Mouse (Mus musculus) hindbrain, embryonic 16.5 days (tissue): ENCODE measurements around the gene Ifna14. TPM values are rescaled to one million over a fixed set of nuclear protein-coding genes. Genes with fewer than 3 reads are reported as not detected.
"Not testable (repeated sequence)": the region's sequence is repeated elsewhere in the genome, so short reads cannot be mapped to it uniquely, and the experiment has no call there.

Experiments
- ATAC-seq: fragments of 200-750 bp; cut with Nextera tagmentation; 2 replicates; pipeline ENCODE4 v1.8.0; 2017; ENCODE audit warnings: moderate TSS enrichment, moderate library complexity
- H3K27ac ChIP-seq: fragments of 300-500 bp; sonication (generic); 2 replicates; pipeline ENCODE4 v1.5.1; 2014; ENCODE audit warnings: low read depth, mild to moderate bottlenecking, control low read depth, low read length, moderate library complexity
- H3K27me3 ChIP-seq: fragments of 300-500 bp; sonication (generic); replicated peaks from 2 replicates; pipeline ENCODE4 v1.6.1; 2014; ENCODE audit warnings: low read length; ENCODE audit not compliant: control insufficient read depth, insufficient read depth
- H3K36me3 ChIP-seq: fragments of 300-500 bp; sonication (generic); 2 replicates; pipeline ENCODE4 v1.6.1; 2014; ENCODE audit warnings: mild to moderate bottlenecking, low read length, moderate library complexity, mixed read lengths; ENCODE audit not compliant: control insufficient read depth, insufficient read depth
- H3K4me1 ChIP-seq: fragments of 300-500 bp; sonication (generic); 2 replicates; pipeline ENCODE4 v1.6.1; 2014; ENCODE audit warnings: low read depth, low read length; ENCODE audit not compliant: control insufficient read depth, insufficient read depth
- H3K4me2 ChIP-seq: fragments of 300-500 bp; sonication (generic); 2 replicates; pipeline ENCODE4 v1.6.1; 2014; ENCODE audit warnings: mild to moderate bottlenecking, low read length, control low read depth, moderate library complexity
- H3K4me3 ChIP-seq: fragments of 300-500 bp; sonication (generic); 2 replicates; pipeline ENCODE4 v1.5.1; 2014; ENCODE audit warnings: mild to moderate bottlenecking, low read length, control low read depth, moderate library complexity
- H3K9ac ChIP-seq: fragments of 300-500 bp; sonication (generic); 2 replicates; pipeline ENCODE4 v1.6.1; 2014; ENCODE audit warnings: low read depth, mild to moderate bottlenecking, control low read depth, low read length, moderate library complexity
- H3K9me3 ChIP-seq: fragments of 300-500 bp; sonication (generic); 2 replicates; pipeline ENCODE4 v1.6.1; 2014; ENCODE audit warnings: mild to moderate bottlenecking, low read length, moderate library complexity; ENCODE audit not compliant: control insufficient read depth
- WGBS: fragments of 180-500 bp; shearing (Covaris S2); extraction: QIAGEN DNeasy Blood & Tissue Kit; methylation state at CpG from one replicate; pipeline ENCODE4 v1.1.7; 2014; 5-methylcytosine and 5-hydroxymethylcytosine counted together
- polyA plus RNA-seq: library from polyadenylated mRNA; unstranded; fragments of >200 nt; fragmentation: Nextera tagmentation; extraction: Ambion mirVana; gene quantifications from 2 replicates; pipeline ENCODE4 v1.2.1, GENCODE M21; 2015

The Ifna14 gene
- not detected in 2 replicates for polyA plus RNA-seq

- whole genome bisulfite sequencing: 76% methylated on average over 1 of the region's 1 CpGs
- ATAC-seq: no peak
- H3K27ac ChIP-seq: no peak within 1 kb of the TSS
- no peaks in the 10 kb centered on the region for H3K9me3 ChIP-seq
- H3K36me3 ChIP-seq: no peaks in the 10 kb centered on the region
- no peak within 1 kb of the TSS for H3K4me3 ChIP-seq
- H3K4me2 ChIP-seq: no peak within 1 kb of the TSS
- no peaks in the 10 kb centered on the region for H3K4me1 ChIP-seq
- H3K27me3 ChIP-seq: no peaks in the 10 kb centered on the region
- H3K9ac ChIP-seq: no peak within 1 kb of the TSS
Measured at GRCm38 (mm10) chr4:88571698-88572097, at the start of gene Ifna14. Gene Ifna14, minus strand, starts transcription at chr4:88571798.

DNA sequence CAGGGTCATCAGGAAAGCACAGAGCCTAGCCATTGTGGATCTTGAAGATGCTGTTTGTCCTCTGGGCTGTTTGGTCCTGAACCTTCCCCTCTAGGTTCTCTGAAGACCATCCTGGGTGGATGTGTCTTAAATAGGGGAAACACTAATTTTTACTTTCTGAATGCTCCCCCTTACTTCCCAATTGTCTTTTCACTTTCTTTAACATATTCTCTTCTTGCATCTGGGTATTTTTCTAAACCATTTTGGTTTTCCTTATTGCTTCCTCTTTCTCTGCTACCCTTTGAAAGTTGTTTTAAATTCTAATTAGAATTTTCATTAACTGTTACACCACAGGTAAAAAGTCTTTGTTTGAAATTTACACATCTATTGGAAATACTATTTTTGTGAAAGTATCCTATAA is 31.7 kb upstream of the Ifna14 start, which contains the start of gene Ifna12:
Gene Ifna12 (minus strand): TSS at position 101 of the 400 bp plus-strand sequence.
- no peak for ATAC-seq
- Histone ChIP-seq H3K9ac (no peak within 1 kb of the TSS), H3K4me2 (no peak within 1 kb of the TSS)

DNA sequence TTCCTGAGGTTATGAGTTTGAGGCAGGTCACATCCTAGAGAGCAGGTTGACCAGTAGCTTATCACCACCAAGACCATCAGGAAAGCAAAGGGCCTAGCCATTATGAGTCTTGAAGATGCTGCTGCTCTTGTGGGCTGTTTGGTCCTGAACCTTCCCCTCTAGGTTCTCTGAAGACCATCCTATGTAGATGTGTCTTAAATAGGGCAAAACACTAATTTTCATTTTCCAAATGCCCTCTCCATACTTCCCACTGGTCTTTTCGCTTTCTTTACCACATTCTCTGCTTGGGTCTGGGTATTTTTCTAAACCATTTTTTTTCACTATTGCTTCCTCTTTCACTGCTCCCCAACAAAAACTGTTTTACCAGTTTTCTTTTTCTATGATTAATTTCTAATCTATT is 20.7 kb upstream of the Ifna14 start, which contains the start of gene Ifna9:
Gene Ifna9 (minus strand): TSS at position 101 of the 400 bp plus-strand sequence.
- WGBS: 84% methylated on average over 1 of the region's 1 CpGs
- no peak within 1 kb of the TSS for H3K9ac ChIP-seq
- H3K4me3 ChIP-seq: no peak within 1 kb of the TSS
- H3K4me1 ChIP-seq: no peaks in the 10 kb centered on the region
- no peak within 1 kb of the TSS for H3K27ac ChIP-seq
- H3K4me2 ChIP-seq: no peak within 1 kb of the TSS
- no peaks in the 10 kb centered on the region for H3K9me3 ChIP-seq
- no peaks in the 10 kb centered on the region for H3K27me3 ChIP-seq
- no peak for ATAC-seq
- H3K36me3 ChIP-seq: no peaks in the 10 kb centered on the region

More for the DNA sequence above, 31.7 kb upstream of the Ifna14 start, which contains the start of gene Ifna12:
- H3K4me1 ChIP-seq: no peaks in the 10 kb centered on the region
- H3K27me3 ChIP-seq: no peaks in the 10 kb centered on the region
- H3K4me3 ChIP-seq: no peak within 1 kb of the TSS
- H3K36me3 ChIP-seq: no peaks in the 10 kb centered on the region
- H3K9me3 ChIP-seq: no peaks in the 10 kb centered on the region; the same call in 1 of the 2 replicates
- H3K27ac ChIP-seq: no peak within 1 kb of the TSS

- no peaks in the 10 kb centered on the region for H3K36me3 ChIP-seq
- H3K9me3 ChIP-seq: no peaks in the 10 kb centered on the region
- H3K27me3 ChIP-seq: no peaks in the 10 kb centered on the region
- ATAC-seq: no peak
- no peak overlapping the region for H3K4me3 ChIP-seq
- no peak overlapping the region for H3K9ac ChIP-seq
- no peak overlapping the region for H3K4me2 ChIP-seq
- no peaks in the 10 kb centered on the region for H3K4me1 ChIP-seq
- no peak overlapping the region for H3K27ac ChIP-seq
- WGBS: 93% methylated on average over 1 of the region's 1 CpGs
Measured at GRCm38 (mm10) chr4:88561791-88562190, 9.8 kb downstream of the Ifna14 start.

- H3K4me3 ChIP-seq: not testable (repeated sequence)
Measured at GRCm38 (mm10) chr4:88558145-88558544, 13.5 kb downstream of the Ifna14 start, which contains the start of gene Ifna15. Gene Ifna15, minus strand, starts transcription at chr4:88558245.

GRCm38 (mm10) chr4:88550161-88550945 is 21.2 kb downstream of the Ifna14 start:
- H3K4me3 ChIP-seq: peak overlapping the region; percentile 18
- peak; percentile 48; the same call in 1 of the 2 replicates for ATAC-seq

More at GRCm38 (mm10) chr4:88558145-88558544, 13.5 kb downstream of the Ifna14 start, which contains the start of gene Ifna15:
- not testable (repeated sequence) for H3K9ac ChIP-seq, H3K4me1 ChIP-seq, H3K27ac ChIP-seq, H3K27me3 ChIP-seq, H3K9me3 ChIP-seq, H3K36me3 ChIP-seq, H3K4me2 ChIP-seq, ATAC-seq

GRCm38 (mm10) chr4:88547986-88548385 is 23.6 kb downstream of the Ifna14 start:
- no peaks in the 10 kb centered on the region for H3K27me3 ChIP-seq
- 69% methylated on average over 1 of the region's 1 CpGs for WGBS
- no peaks in the 10 kb centered on the region for H3K9me3 ChIP-seq
- no peak overlapping the region for H3K4me3 ChIP-seq
- no peaks in the 10 kb centered on the region for H3K36me3 ChIP-seq
- no peak overlapping the region for H3K27ac ChIP-seq
- no peak for ATAC-seq
- H3K4me1 ChIP-seq: no peaks in the 10 kb centered on the region
- no peak overlapping the region for H3K4me2 ChIP-seq
- no peak overlapping the region for H3K9ac ChIP-seq

More at GRCm38 (mm10) chr4:88550161-88550945, 21.2 kb downstream of the Ifna14 start:
- Histone ChIP-seq H3K36me3 (no peaks in the 10 kb centered on the region), H3K9ac (no peak overlapping the region), H3K4me2 (peak overlapping the region; percentile 55), H3K4me1 (no peaks in the 10 kb centered on the region), H3K27me3 (no peaks in the 10 kb centered on the region), H3K9me3 (no peaks in the 10 kb centered on the region), H3K27ac (no peak overlapping the region)
- WGBS: 34% methylated on average over 22 of the region's 22 CpGs

GRCm38 (mm10) chr4:88543649-88544234 is 27.9 kb downstream of the Ifna14 start:
- H3K27ac ChIP-seq: no peak overlapping the region
- H3K4me1 ChIP-seq: no peaks in the 10 kb centered on the region
- H3K9me3 ChIP-seq: no peaks in the 10 kb centered on the region
- no peak overlapping the region for H3K9ac ChIP-seq
- no peak overlapping the region for H3K4me3 ChIP-seq
- ATAC-seq: peak; percentile 85
- no peaks in the 10 kb centered on the region for H3K27me3 ChIP-seq
- WGBS: 41% methylated on average over 2 of the region's 2 CpGs
- no peaks in the 10 kb centered on the region for H3K36me3 ChIP-seq
- no peak overlapping the region for H3K4me2 ChIP-seq

DNA sequence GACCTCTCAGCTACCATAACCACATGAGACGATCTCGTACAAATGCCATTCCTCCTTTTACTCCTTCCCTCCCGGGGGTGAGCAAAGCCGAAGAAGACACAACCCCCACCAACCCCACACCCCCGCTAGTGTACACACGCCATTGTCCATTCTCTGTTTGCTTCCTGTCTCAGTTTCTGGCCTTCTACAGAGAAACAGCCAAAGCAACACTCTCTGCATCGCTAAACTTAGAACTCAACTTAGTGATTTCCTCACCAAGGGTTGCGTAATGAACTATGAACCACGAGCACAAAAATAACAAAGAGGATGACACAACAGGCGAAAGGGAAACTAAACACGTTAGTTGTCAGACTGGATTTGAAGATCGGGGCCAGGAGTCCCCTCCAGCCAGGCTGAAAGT is 34.3 kb downstream of the Ifna14 start:
- H3K27me3 ChIP-seq: no peaks in the 10 kb centered on the region
- H3K4me1 ChIP-seq: no peaks in the 10 kb centered on the region
- no peaks in the 10 kb centered on the region for H3K36me3 ChIP-seq
- H3K9ac ChIP-seq: no peak overlapping the region
- H3K9me3 ChIP-seq: no peaks in the 10 kb centered on the region
- H3K27ac ChIP-seq: no peak overlapping the region
- H3K4me3 ChIP-seq: no peak overlapping the region
- ATAC-seq: no peak
- WGBS: 80% methylated on average over 12 of the region's 12 CpGs
- no peak overlapping the region for H3K4me2 ChIP-seq
